Mouse (Mus musculus): ENCODE measurements around the gene Klhl5. TPM values are rescaled to one million over a fixed set of nuclear protein-coding genes. Genes with fewer than 3 reads are reported as not detected.
A peak's percentile ranks its signal among the peaks of the same experiment; 100 is the strongest.

The Klhl5 gene
- polyA plus RNA-seq, 1 experiment = 12.0 TPM

- no peak overlapping the region for H3K9ac ChIP-seq (ENCODE audit: low read depth, poor library complexity, severe bottlenecking)
- no peak overlapping the region for H3K4me3 ChIP-seq (ENCODE audit: low read depth, low read length)
- H3K36me3 ChIP-seq (ENCODE audit: control insufficient read depth, insufficient read depth, low read length, poor library complexity, severe bottlenecking) = no peaks in the 10 kb centered on the region
- TF ChIP-seq EP300 (IDR thresholded peaks at IDR 0.05; ENCODE audit: insufficient read depth, low read depth, low read length) = no peak
- TF ChIP-seq POLR2A (IDR thresholded peaks at IDR 0.05; ENCODE audit: insufficient read depth, low read length) = no peak
- no peak for TF ChIP-seq CTCF (IDR thresholded peaks at IDR 0.05; ENCODE audit: low read depth, low read length)
- no peaks in the 10 kb centered on the region for H3K9me3 ChIP-seq (replicated peaks; ENCODE audit: control insufficient read depth, insufficient read depth, low read length, poor library complexity, severe bottlenecking)
- no peak overlapping the region for H3K27ac ChIP-seq (ENCODE audit: insufficient read depth, low read length)
- no peaks in the 10 kb centered on the region for H3K27me3 ChIP-seq (ENCODE audit: control insufficient read depth, insufficient read depth, low read length, poor library complexity, severe bottlenecking)
- no peaks in the 10 kb centered on the region for H3K4me1 ChIP-seq (ENCODE audit: control insufficient read depth, insufficient read depth, low read length)
Measured at GRCm38 (mm10) chr5:65151767-65152166, 44.4 kb downstream of the Klhl5 start.

GRCm38 (mm10) chr5:65154287-65154686 is 46.9 kb downstream of the Klhl5 start:
- no peak overlapping the region for H3K9ac ChIP-seq (ENCODE audit: low read depth, poor library complexity, severe bottlenecking)
- H3K4me3 ChIP-seq (ENCODE audit: low read depth, low read length) = no peak overlapping the region
- no peaks in the 10 kb centered on the region for H3K9me3 ChIP-seq (replicated peaks; ENCODE audit: control insufficient read depth, insufficient read depth, low read length, poor library complexity, severe bottlenecking)
- no peaks in the 10 kb centered on the region for H3K4me1 ChIP-seq (ENCODE audit: control insufficient read depth, insufficient read depth, low read length)
- H3K27ac ChIP-seq (ENCODE audit: insufficient read depth, low read length) = no peak overlapping the region
- TF ChIP-seq CTCF (IDR thresholded peaks at IDR 0.05; ENCODE audit: low read depth, low read length) (no peak), POLR2A (IDR thresholded peaks at IDR 0.05; ENCODE audit: insufficient read depth, low read length) (no peak)
- no peaks in the 10 kb centered on the region for H3K27me3 ChIP-seq (ENCODE audit: control insufficient read depth, insufficient read depth, low read length, poor library complexity, severe bottlenecking)
- H3K36me3 ChIP-seq (ENCODE audit: control insufficient read depth, insufficient read depth, low read length, poor library complexity, severe bottlenecking) = no peaks in the 10 kb centered on the region

DNA sequence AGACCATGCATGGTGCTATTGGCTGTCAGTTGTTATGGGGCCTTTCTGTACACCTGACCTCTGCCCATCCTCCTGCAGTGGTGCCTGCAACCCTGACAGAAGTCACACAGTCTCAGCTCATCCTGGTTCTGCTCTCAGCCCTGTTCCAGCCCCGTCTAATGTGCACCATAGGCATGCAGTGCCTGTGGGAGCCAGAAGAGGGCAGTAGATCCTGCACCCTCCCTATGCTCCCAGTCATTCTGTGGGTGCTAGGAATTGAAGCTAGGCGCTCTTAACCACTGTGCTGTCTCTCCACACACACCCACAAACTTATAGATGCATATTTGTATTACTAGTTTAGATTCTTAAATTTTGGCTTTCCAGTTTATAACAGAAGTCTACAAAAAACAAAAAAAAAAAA is 49.5 kb downstream of the Klhl5 start:
- Histone ChIP-seq H3K27me3 (ENCODE audit: control insufficient read depth, insufficient read depth, low read length, poor library complexity, severe bottlenecking) (no peaks in the 10 kb centered on the region), H3K27ac (ENCODE audit: insufficient read depth, low read length) (no peak overlapping the region), H3K36me3 (ENCODE audit: control insufficient read depth, insufficient read depth, low read length, poor library complexity, severe bottlenecking) (no peaks in the 10 kb centered on the region), H3K9ac (ENCODE audit: low read depth, poor library complexity, severe bottlenecking) (no peak overlapping the region), H3K9me3 (replicated peaks; ENCODE audit: control insufficient read depth, insufficient read depth, low read length, poor library complexity, severe bottlenecking) (no peaks in the 10 kb centered on the region), H3K4me1 (ENCODE audit: control insufficient read depth, insufficient read depth, low read length) (no peaks in the 10 kb centered on the region), H3K4me3 (ENCODE audit: low read depth, low read length) (no peak overlapping the region)
- TF ChIP-seq CTCF (IDR thresholded peaks at IDR 0.05; ENCODE audit: low read depth, low read length) = peak; percentile 97
- no peak for TF ChIP-seq EP300 (IDR thresholded peaks at IDR 0.05; ENCODE audit: insufficient read depth, low read depth, low read length)
- no peak for TF ChIP-seq POLR2A (IDR thresholded peaks at IDR 0.05; ENCODE audit: insufficient read depth, low read length)

GRCm38 (mm10) chr5:65157412-65158381 is 50.4 kb downstream of the Klhl5 start:
- TF ChIP-seq CTCF (IDR thresholded peaks at IDR 0.05; ENCODE audit: low read depth, low read length) = peak; percentile 4
- no peak for TF ChIP-seq POLR2A (IDR thresholded peaks at IDR 0.05; ENCODE audit: insufficient read depth, low read length)
- TF ChIP-seq EP300 (IDR thresholded peaks at IDR 0.05; ENCODE audit: insufficient read depth, low read depth, low read length) = no peak
- Histone ChIP-seq H3K27ac (ENCODE audit: insufficient read depth, low read length) (no peak overlapping the region), H3K9me3 (replicated peaks; ENCODE audit: control insufficient read depth, insufficient read depth, low read length, poor library complexity, severe bottlenecking) (no peaks in the 10 kb centered on the region), H3K4me3 (ENCODE audit: low read depth, low read length) (no peak overlapping the region), H3K36me3 (ENCODE audit: control insufficient read depth, insufficient read depth, low read length, poor library complexity, severe bottlenecking) (no peaks in the 10 kb centered on the region), H3K27me3 (ENCODE audit: control insufficient read depth, insufficient read depth, low read length, poor library complexity, severe bottlenecking) (no peaks in the 10 kb centered on the region), H3K4me1 (ENCODE audit: control insufficient read depth, insufficient read depth, low read length) (no peaks in the 10 kb centered on the region), H3K9ac (ENCODE audit: low read depth, poor library complexity, severe bottlenecking) (no peak overlapping the region)

DNA sequence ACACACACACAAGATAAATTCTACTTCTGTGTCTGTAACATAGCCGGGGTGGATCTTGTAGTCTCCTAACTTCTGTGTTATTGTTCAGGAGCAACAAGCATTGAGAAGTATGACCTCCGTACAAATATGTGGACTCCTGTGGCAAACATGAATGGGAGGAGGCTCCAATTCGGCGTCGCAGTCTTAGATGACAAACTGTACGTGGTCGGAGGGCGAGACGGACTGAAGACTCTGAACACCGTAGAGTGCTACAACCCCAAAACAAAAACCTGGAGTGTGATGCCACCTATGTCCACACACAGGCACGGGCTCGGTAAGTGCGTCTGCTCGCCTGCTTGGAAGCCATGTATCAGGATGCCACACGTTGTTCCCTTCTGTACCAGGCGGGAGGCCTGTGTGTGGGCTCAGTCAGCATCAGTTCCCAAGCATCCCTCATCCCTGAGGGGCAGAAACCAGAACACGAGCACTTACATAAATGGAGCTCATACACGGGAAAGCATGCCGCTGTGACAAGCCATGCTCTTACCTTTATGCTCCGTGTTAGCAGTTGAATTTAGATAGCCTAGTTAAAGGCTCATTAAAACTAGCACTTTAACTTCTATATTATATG is 51.5 kb downstream of the Klhl5 start:
- Histone ChIP-seq H3K27me3 (ENCODE audit: control insufficient read depth, insufficient read depth, low read length, poor library complexity, severe bottlenecking) (no peaks in the 10 kb centered on the region), H3K4me3 (ENCODE audit: low read depth, low read length) (no peak overlapping the region), H3K9me3 (replicated peaks; ENCODE audit: control insufficient read depth, insufficient read depth, low read length, poor library complexity, severe bottlenecking) (no peaks in the 10 kb centered on the region), H3K9ac (ENCODE audit: low read depth, poor library complexity, severe bottlenecking) (no peak overlapping the region), H3K4me1 (ENCODE audit: control insufficient read depth, insufficient read depth, low read length) (no peaks in the 10 kb centered on the region), H3K36me3 (ENCODE audit: control insufficient read depth, insufficient read depth, low read length, poor library complexity, severe bottlenecking) (no peaks in the 10 kb centered on the region), H3K27ac (ENCODE audit: insufficient read depth, low read length) (no peak overlapping the region)
- no peak for TF ChIP-seq POLR2A (IDR thresholded peaks at IDR 0.05; ENCODE audit: insufficient read depth, low read length)
- no peak for TF ChIP-seq CTCF (IDR thresholded peaks at IDR 0.05; ENCODE audit: low read depth, low read length)
- TF ChIP-seq EP300 (IDR thresholded peaks at IDR 0.05; ENCODE audit: insufficient read depth, low read depth, low read length) = no peak

DNA sequence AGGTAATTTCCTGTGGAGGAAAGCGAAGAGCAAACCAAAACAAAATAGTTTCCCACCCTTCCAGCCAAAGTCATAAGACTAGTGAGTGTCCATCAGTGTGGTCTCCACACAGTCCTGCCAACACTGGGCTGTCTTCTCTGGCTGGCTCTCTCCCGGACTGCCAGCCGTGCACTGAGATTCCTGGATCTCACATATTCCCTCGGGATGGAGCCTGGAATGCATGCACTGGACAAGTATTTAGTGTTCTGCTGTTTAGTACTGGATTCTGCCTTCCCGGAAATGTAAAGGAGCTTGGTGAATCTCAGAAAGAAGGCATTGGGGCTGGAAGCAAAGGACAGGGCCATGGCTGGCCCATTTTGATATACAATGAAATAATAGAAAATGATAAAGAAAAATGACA is 55.7 kb downstream of the Klhl5 start:
- Histone ChIP-seq H3K4me1 (ENCODE audit: control insufficient read depth, insufficient read depth, low read length) (no peaks in the 10 kb centered on the region), H3K36me3 (ENCODE audit: control insufficient read depth, insufficient read depth, low read length, poor library complexity, severe bottlenecking) (no peaks in the 10 kb centered on the region), H3K9ac (ENCODE audit: low read depth, poor library complexity, severe bottlenecking) (no peak overlapping the region), H3K27me3 (ENCODE audit: control insufficient read depth, insufficient read depth, low read length, poor library complexity, severe bottlenecking) (no peaks in the 10 kb centered on the region), H3K4me3 (ENCODE audit: low read depth, low read length) (no peak overlapping the region), H3K27ac (ENCODE audit: insufficient read depth, low read length) (no peak overlapping the region), H3K9me3 (replicated peaks; ENCODE audit: control insufficient read depth, insufficient read depth, low read length, poor library complexity, severe bottlenecking) (no peaks in the 10 kb centered on the region)
- TF ChIP-seq POLR2A (IDR thresholded peaks at IDR 0.05; ENCODE audit: insufficient read depth, low read length) (no peak), CTCF (IDR thresholded peaks at IDR 0.05; ENCODE audit: low read depth, low read length) (no peak), EP300 (IDR thresholded peaks at IDR 0.05; ENCODE audit: insufficient read depth, low read depth, low read length) (no peak)

All from ES-Bruce4 (cell line).